Mouse (Mus musculus) mesoderm, embryonic 11.5 days (tissue): ENCODE measurements around the gene Ube2u.

Experiments
- DNase-seq: peaks from one replicate; pipeline ENCODE4 v3.0.0-alpha.2; 2012; ENCODE audit warnings: low read depth, low spot score

The Ube2u gene

GRCm38 (mm10) chr4:100547905-100548304, 69.3 kb downstream of the Ube2u start:
- DNase-seq, result no peak

GRCm38 (mm10) chr4:100553296-100553695, 74.6 kb downstream of the Ube2u start:
- DNase-seq, result no peak

DNA sequence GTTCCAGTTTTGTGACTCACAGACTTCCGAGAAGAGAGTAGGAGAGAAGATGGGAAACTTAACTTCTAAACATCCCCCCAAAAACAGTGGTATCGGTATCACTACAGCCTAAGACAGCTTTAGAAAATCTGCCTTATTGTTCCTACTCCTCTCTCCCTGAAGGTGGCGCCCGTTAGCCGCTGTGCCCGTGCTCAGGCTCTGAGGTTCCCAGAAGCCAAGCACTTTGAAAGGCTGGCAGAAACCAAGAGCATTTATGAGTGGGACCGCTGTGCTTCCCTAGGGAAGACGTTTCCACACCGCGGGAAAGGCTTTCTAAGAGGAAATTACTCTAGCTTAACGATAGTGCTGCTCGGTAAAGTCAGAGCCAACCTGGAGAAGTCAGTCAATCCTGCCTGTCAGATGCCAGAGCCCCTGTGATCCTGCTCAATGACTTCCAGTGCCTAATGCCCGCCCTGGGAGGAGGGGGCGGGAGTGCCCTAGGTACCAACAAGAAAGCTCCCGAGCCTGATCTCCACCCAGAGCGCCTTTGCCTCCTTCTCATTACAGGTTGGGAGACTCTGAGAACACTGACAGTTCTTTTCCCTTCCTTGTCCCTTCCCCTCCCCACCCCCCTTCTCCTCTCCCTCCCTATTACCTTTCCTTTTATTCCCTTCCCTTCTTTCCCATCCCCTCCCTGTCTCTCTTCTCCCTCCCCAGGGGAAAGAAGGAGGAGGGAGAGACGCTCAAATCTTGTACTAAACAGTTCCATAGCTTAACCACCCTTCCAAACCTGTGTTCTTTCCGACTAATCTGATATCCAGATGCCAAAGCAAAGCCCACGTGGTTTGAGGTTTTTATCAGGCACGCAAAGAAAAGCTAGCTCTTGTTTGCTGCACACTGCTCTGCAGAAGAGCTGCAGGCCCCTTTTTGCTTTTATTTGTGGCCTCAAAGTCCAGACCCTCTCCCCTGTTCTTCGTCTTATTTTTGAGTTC, 109.9 kb downstream of the Ube2u start:
- DNase-seq, result peak; percentile 88

GRCm38 (mm10) chr4:100595771-100596170, 117.1 kb downstream of the Ube2u start:
- DNase-seq, result no peak

GRCm38 (mm10) chr4:100596630-100597029, 118.0 kb downstream of the Ube2u start:
- no peak for DNase-seq

GRCm38 (mm10) chr4:100597049-100597448, 118.4 kb downstream of the Ube2u start:
- no peak for DNase-seq
